Mouse (Mus musculus) urinary bladder, postnatal 25 days (tissue): ENCODE data around the gene Cd300a.

Source experiments
- DNase-seq: peaks from one replicate; pipeline ENCODE4 v3.0.0; 2022; ENCODE audit warnings: low spot score

Cd300a gene

GRCm38 (mm10) chr11:114866486-114867360 is 23.1 kb upstream of the Cd300a start:
- no peak for DNase-seq

GRCm38 (mm10) chr11:114867361-114868235 is 22.2 kb upstream of the Cd300a start:
- no peak for DNase-seq

DNA sequence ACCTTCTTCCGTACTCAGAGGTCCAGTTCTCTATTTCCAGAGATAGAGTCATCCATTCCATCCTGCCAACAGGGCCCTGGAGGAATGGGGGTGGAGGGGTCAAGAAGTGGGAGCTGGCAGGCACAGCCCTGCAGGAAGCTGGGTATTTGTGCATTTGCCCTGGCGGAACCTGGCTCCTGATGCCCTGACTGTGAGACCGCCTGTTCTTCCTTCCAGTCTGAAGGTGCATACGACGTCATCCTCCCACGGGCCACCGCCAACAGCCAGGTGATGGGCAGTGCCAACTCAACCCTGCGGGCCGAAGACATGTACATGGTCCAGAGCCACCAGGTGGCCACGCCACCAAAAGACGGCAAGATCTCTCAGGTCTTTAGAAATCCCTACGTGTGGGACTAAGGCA is 21.6 kb upstream of the Cd300a start:
- no peak for DNase-seq

- DNase-seq = no peak
Measured at GRCm38 (mm10) chr11:114869787-114870186, 20.1 kb upstream of the Cd300a start.

GRCm38 (mm10) chr11:114871540-114871939 is 18.3 kb upstream of the Cd300a start:
- DNase-seq = no peak

GRCm38 (mm10) chr11:114873022-114873817 is 16.6 kb upstream of the Cd300a start:
- DNase-seq = no peak

- no peak for DNase-seq
Measured at GRCm38 (mm10) chr11:114874226-114875145, 15.4 kb upstream of the Cd300a start.

DNA sequence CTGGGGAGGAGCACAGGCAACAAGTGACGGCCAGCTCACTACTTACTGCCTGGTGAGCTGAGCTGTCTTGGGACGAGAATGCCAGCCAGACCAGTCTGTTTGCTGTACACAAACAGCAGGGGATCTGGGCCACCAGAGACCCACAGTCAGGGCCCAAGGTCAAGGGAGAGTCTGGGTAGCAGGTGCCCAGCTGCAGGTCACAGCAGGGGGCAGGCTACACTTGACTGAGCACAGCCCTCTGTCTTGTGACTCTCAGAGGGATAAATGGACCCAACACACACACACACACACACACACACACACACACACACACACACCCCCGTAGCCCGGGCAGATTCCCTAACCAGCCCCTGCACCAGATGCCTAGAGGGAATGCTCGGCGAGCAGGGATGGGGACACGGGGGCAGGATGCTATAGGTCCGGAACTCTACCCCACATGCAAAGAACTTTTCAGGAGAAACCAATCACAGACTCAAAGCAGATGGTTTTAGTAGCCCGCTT is 14.5 kb upstream of the Cd300a start:
- DNase-seq = no peak

DNA sequence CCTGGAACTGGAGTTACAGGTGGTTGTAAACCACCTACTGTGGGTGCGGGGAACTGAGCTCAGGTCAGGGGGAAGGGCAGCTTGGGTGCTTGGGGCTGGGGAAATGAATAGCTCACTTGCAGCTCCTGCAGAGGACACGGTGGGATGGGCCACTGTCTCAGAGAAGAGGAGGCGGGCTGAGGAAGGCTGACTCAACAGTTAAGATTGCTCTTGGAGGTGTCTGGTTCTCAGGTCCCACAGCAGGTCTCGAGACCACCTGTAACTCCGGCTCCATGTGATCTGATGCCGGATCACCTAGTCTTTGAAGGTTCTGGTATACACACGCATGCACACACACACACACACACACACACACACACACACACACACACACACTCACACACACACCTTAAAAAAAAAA is 13.7 kb upstream of the Cd300a start:
- no peak for DNase-seq

DNA sequence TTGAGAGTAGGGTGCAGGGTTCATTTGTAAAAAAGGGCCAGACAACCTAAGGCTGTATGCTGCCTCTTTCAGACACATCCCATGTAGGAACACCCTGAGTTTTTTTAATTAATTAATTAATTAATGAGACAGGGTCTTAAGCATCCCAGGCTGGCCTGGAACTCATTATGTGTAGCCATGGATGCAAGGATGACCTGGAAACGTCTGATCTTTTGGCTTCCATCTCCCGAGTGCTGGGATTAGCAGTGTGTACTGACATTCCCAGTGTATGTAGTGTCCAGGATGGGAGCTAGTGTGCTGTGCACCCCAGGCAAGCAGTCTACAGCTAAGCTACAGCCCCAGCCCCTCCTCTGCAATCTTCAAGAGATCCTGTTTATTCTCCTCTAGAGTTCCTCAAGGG is 13.2 kb upstream of the Cd300a start:
- DNase-seq = no peak

- peak; percentile 19 for DNase-seq
Measured at GRCm38 (mm10) chr11:114877145-114877544, 12.7 kb upstream of the Cd300a start.

DNA sequence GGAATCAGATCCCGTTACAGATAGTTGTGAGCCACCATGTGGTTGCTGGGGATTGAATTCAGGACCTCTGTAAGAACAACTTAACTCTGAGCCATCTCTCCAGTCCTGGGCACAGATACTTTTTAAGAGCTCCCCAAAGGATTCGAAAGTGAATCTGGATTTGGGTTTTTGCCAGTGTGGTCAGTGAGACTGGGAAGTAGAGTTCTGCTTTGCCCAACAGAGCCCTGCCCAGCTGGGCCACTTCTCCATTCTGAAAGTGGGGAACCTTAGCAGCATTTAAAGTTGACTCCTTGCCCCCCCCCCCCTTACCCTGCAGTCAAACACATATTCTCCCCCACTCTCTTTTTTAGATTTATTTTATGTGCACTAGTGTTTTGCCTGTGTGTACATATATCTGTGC is 10.2 kb upstream of the Cd300a start:
- no peak for DNase-seq

DNA sequence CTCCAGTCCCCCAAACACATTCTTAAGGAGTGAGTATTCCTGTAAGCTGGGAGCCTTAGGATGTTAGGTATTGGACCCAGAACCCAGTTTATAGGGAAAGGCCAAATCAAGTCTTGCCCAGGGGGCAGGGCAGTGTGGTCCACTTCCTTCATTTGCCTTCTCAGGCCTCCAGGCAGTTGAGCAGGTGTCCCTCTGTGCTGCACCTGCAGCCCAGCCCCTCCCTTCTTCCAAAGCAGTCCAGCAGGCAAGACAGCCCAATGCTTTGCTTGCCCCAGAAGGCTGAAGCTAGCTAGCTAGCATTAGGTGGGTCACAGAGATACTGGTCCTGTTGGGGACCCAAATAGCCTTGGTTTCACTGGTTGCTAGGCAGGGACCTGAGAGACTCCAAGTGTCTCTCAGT is 9.7 kb upstream of the Cd300a start:
- no peak for DNase-seq

- peak; percentile 23 for DNase-seq
Measured at GRCm38 (mm10) chr11:114880589-114880988, 9.3 kb upstream of the Cd300a start.

GRCm38 (mm10) chr11:114883251-114883789 is 6.5 kb upstream of the Cd300a start:
- DNase-seq = no peak

DNA sequence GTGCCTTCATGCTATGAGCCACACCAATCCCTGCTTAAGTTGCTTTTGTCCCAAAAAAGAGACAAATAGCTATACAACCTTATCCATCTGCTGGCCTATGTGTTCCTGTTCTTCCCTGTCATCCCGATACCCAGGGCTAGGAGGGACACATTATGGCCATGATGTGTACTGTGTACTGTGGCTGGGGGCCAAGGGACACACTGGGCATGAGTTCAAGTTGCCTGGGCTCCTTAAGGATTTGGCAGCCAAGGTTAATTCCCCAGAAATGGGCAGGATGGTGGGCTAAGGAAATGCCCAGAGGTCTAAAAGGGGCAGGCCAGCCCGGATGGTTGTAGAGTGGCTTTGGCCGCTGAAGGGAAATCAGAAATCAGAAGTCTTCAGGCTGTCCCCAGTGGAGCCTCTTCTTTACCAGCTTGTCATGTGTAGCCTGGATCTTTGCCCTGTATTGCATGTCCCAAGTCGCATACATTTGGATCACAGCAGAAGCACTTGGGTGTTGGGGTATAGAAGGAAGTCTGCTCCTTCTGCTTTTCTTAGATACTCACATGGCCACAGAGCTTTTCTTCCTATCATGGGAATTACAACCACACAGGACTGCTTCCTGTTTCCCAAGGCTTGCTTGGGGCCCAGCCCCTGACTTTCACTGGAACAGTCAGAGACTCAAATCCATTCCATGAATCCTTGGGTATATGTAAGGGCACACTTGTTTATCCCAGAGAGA is 5.3 kb upstream of the Cd300a start:
- DNase-seq = no peak

GRCm38 (mm10) chr11:114890542-114890941 is 701 bp downstream of the Cd300a start:
- no peak for DNase-seq

DNA sequence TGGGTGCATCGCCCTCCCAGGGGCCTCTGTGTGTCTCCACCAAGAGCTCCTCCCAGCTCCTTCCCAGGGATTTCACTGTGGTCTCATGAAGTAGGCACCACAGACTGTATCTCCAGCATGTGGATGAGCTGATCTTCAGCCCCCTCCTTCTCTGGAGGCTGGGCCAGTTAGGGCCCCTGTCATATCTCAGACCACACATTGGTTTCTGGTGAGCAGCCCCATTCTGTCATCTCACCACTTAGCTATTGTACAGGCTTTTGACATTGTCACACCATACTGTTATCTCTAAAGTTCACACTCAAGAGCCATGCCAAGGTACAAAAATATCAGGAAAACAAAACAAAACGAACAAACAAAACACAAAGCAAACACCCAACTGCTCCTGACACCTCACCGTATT is 6.2 kb downstream of the Cd300a start:
- no peak for DNase-seq

DNA sequence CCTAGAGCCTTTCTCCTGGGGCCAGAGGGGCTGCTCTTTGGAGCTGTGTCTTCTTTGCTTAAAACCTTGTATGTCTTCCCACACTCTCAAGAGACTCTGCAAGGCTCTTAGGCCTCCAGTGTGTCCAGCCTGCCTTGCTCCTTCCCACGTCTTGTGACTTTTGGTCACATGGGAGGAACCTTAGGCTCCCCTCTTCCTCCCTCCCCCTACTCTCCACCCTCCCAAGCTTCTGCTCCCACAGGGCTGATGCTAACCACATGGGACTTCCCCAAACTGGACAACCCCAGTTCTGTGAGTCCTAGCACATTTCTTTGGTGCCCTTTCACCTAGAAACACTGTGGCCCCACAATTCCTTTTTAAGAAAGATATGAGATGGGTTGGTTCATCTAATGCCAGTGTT is 8.2 kb downstream of the Cd300a start:
- DNase-seq = no peak

DNA sequence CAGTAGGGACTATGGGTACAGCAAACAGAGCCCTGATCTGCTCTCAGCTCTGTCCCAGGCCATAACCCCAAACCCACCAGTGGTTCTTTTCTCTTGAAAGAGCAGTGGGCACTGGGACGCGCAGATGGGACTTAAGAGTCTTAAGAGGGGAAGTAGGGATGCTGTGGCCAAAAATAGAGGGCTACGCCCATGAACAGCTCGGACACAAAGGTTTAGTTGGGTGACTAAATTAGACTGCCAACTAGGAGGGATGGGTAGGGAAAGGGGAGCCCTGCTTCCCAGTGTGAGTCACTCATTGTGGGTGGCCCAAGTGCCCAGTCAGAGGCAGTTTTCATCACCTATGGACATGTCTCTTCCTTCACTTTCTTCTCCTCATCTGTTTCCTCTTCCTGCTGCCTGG is 13.4 kb downstream of the Cd300a start:
- DNase-seq = no peak
